Mouse (Mus musculus): ENCODE data around the gene Nav2. TPM values are rescaled to one million over a fixed set of nuclear protein-coding genes. Genes with fewer than 3 reads are reported as not detected.
A peak's percentile ranks its signal among the peaks of the same experiment; 100 is the strongest.

Gene Nav2
- polyA plus RNA-seq, 1 experiment from 2014 or later, result 18.2 TPM

GRCm38 (mm10) chr7:49485292-49485847 is 576.9 kb downstream of the Nav2 start:
- 53% methylated on average over 9 of the region's 9 CpGs for WGBS
- Histone ChIP-seq H3K27ac (ENCODE audit: low read length) (no peak overlapping the region), H3K4me2 (ENCODE audit: low read depth, low read length) (no peak overlapping the region)

GRCm38 (mm10) chr7:49487347-49487746 is 578.8 kb downstream of the Nav2 start:
- 68% methylated on average over 2 of the region's 2 CpGs for WGBS
- no peaks in the 10 kb centered on the region for H3K27me3 ChIP-seq (ENCODE audit: control insufficient read depth, insufficient read depth, low read length)

More at GRCm38 (mm10) chr7:49485292-49485847, 576.9 kb downstream of the Nav2 start:
- no peaks in the 10 kb centered on the region for H3K9me3 ChIP-seq (replicated peaks; ENCODE audit: control insufficient read depth, low read length)
- ATAC-seq (ENCODE audit: insufficient read depth, low FRiP score), result no peak
- H3K4me1 ChIP-seq (ENCODE audit: control insufficient read depth, insufficient read depth, low read length), result peaks cover 23% of the 10 kb centered on the region
- no peak overlapping the region for H3K4me3 ChIP-seq (replicated peaks; ENCODE audit: low read length)
- H3K36me3 ChIP-seq (ENCODE audit: control insufficient read depth, insufficient read depth, low read length), result no peaks in the 10 kb centered on the region
- H3K9ac ChIP-seq (ENCODE audit: low read length), result no peak overlapping the region
- H3K27me3 ChIP-seq (ENCODE audit: control insufficient read depth, insufficient read depth, low read length), result no peaks in the 10 kb centered on the region

DNA sequence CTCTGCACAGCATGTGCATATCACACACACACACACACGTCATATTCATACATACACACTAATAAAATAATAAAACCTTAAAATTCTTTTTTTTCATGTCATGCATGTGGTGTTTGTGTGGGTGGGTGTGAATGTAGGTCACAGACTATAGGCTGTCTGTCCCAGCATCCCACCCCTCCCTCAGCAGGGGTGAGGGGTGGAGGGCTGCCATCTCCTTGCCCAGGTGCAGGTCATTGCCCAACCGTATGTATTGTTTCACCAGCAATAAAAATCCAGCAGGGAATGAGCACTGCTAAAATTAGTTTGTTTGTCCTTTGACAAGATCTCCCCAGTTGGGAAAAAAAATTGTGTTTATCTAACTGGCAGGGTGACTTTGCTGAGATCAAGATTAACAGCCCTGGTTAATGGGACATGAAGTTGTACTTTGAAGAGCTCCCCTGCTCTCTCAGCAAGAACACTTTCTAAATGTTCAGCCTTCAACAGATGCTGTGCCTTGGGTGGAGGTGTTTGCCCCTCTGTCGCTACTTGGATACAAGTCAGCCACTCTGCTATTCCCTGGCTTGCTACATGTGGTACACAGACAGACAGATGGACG is 580.1 kb downstream of the Nav2 start:
- Histone ChIP-seq H3K9ac (ENCODE audit: low read length) (no peak overlapping the region), H3K27ac (ENCODE audit: low read length) (no peak overlapping the region), H3K4me2 (ENCODE audit: low read depth, low read length) (no peak overlapping the region), H3K36me3 (ENCODE audit: control insufficient read depth, insufficient read depth, low read length) (no peaks in the 10 kb centered on the region), H3K4me3 (replicated peaks; ENCODE audit: low read length) (no peak overlapping the region), H3K9me3 (replicated peaks; ENCODE audit: control insufficient read depth, low read length) (no peaks in the 10 kb centered on the region), H3K27me3 (ENCODE audit: control insufficient read depth, insufficient read depth, low read length) (no peaks in the 10 kb centered on the region), H3K4me1 (ENCODE audit: control insufficient read depth, insufficient read depth, low read length) (peaks cover 23% of the 10 kb centered on the region)
- 54% methylated on average over 4 of the region's 4 CpGs for WGBS
- no peak for ATAC-seq (ENCODE audit: insufficient read depth, low FRiP score)

More at GRCm38 (mm10) chr7:49487347-49487746, 578.8 kb downstream of the Nav2 start:
- Histone ChIP-seq H3K9me3 (replicated peaks; ENCODE audit: control insufficient read depth, low read length) (no peaks in the 10 kb centered on the region), H3K4me1 (ENCODE audit: control insufficient read depth, insufficient read depth, low read length) (peaks cover 23% of the 10 kb centered on the region), H3K36me3 (ENCODE audit: control insufficient read depth, insufficient read depth, low read length) (no peaks in the 10 kb centered on the region), H3K27ac (ENCODE audit: low read length) (no peak overlapping the region), H3K9ac (ENCODE audit: low read length) (no peak overlapping the region), H3K4me3 (replicated peaks; ENCODE audit: low read length) (no peak overlapping the region), H3K4me2 (ENCODE audit: low read depth, low read length) (no peak overlapping the region)
- ATAC-seq (ENCODE audit: insufficient read depth, low FRiP score), result no peak

DNA sequence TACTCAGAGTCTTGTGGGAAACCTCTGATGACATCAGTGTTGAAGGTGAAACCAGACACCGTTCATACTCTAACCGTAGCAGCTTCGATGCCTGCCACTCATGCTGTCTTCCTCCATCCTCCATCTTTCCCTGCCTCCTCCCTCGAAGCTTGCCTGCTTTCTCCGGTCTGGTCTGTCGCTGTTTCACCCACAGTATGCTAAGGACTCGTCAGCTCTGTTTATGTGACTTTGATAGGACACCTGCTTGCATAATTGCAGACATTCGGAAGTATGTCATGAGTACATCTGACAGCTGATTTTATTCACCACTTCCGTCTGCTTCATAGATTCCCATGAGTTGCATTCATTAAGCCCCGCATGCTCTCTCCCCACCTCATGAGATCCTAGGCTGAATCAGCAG is 582.3 kb downstream of the Nav2 start:
- peaks cover 13% of the 10 kb centered on the region for H3K4me1 ChIP-seq (ENCODE audit: control insufficient read depth, insufficient read depth, low read length)
- H3K9ac ChIP-seq (ENCODE audit: low read length), result no peak overlapping the region
- H3K27ac ChIP-seq (ENCODE audit: low read length), result no peak overlapping the region
- no peak overlapping the region for H3K4me2 ChIP-seq (ENCODE audit: low read depth, low read length)
- 73% methylated on average over 10 of the region's 10 CpGs for WGBS
- no peaks in the 10 kb centered on the region for H3K9me3 ChIP-seq (replicated peaks; ENCODE audit: control insufficient read depth, low read length)
- H3K36me3 ChIP-seq (ENCODE audit: control insufficient read depth, insufficient read depth, low read length), result no peaks in the 10 kb centered on the region
- no peak overlapping the region for H3K4me3 ChIP-seq (replicated peaks; ENCODE audit: low read length)
- no peak for ATAC-seq (ENCODE audit: insufficient read depth, low FRiP score)
- no peaks in the 10 kb centered on the region for H3K27me3 ChIP-seq (ENCODE audit: control insufficient read depth, insufficient read depth, low read length)

DNA sequence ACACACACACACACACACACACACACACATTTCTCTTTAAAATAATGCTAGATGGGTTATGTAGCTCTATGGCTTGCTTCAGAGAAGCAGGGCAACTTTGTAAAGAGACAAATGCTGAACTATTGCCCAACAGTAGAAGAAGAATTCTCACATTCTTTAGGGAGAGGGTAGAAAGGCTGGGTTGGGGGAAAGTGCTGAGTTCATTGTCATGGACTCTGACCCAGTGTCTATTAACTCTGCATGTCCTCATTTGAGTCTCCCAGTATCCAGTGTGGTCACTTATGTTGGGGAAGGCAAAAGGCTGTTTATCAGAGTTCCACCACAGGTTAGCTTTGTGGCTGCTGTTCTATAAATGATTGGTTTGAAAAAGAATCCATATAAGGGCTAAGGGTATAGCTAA is 584.1 kb downstream of the Nav2 start:
- ATAC-seq (ENCODE audit: insufficient read depth, low FRiP score), result no peak
- Histone ChIP-seq H3K4me3 (replicated peaks; ENCODE audit: low read length) (no peak overlapping the region), H3K9ac (ENCODE audit: low read length) (no peak overlapping the region), H3K4me2 (ENCODE audit: low read depth, low read length) (no peak overlapping the region), H3K36me3 (ENCODE audit: control insufficient read depth, insufficient read depth, low read length) (no peaks in the 10 kb centered on the region), H3K9me3 (replicated peaks; ENCODE audit: control insufficient read depth, low read length) (no peaks in the 10 kb centered on the region), H3K27ac (ENCODE audit: low read length) (no peak overlapping the region), H3K27me3 (ENCODE audit: control insufficient read depth, insufficient read depth, low read length) (no peaks in the 10 kb centered on the region), H3K4me1 (ENCODE audit: control insufficient read depth, insufficient read depth, low read length) (peaks cover 21% of the 10 kb centered on the region)

DNA sequence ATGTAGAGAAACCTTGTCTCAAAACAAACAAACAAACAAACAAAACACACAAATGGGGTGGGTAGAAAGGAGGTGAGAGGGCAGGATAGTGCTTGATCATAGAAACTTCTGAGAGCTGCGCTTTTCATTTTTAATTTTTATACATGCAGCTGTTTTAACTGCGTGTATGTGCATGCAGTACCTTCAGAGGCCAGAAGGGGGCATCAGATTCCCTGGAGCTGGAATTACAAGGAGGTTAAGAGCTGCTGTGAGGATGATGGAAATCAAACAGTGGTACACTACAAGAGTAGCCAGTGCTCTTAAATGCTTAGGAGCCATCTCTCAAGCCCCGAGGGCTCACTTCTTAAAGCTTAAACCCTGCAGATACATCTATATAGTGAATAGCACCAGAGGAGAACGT is 584.7 kb downstream of the Nav2 start:
- no peaks in the 10 kb centered on the region for H3K36me3 ChIP-seq (ENCODE audit: control insufficient read depth, insufficient read depth, low read length)
- H3K9ac ChIP-seq (ENCODE audit: low read length), result no peak overlapping the region
- H3K27me3 ChIP-seq (ENCODE audit: control insufficient read depth, insufficient read depth, low read length), result no peaks in the 10 kb centered on the region
- no peak for ATAC-seq (ENCODE audit: insufficient read depth, low FRiP score)
- H3K4me3 ChIP-seq (replicated peaks; ENCODE audit: low read length), result no peak overlapping the region
- H3K9me3 ChIP-seq (replicated peaks; ENCODE audit: control insufficient read depth, low read length), result no peaks in the 10 kb centered on the region
- H3K4me1 ChIP-seq (ENCODE audit: control insufficient read depth, insufficient read depth, low read length), result peaks cover 19% of the 10 kb centered on the region
- H3K4me2 ChIP-seq (ENCODE audit: low read depth, low read length), result no peak overlapping the region
- WGBS, result 88% methylated on average over 4 of the region's 4 CpGs
- H3K27ac ChIP-seq (ENCODE audit: low read length), result no peak overlapping the region

DNA sequence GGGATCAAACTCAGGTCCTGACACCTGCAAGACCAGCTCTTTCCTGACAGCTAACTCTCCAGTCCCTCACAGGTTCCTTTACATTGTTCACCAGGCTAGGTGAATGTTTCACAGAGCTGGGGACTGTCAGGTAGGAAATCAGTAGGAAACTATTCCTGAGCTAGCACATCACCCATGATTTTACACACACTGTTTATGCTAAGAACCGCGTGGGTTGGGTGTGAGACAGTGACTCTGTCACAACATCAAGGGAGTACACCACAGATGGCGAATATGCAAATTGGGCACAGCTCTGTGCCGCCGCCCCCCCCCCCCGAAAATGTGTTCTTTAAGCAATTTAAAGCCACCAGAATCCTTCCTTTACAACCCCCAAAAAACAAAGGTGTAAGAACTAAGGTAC is 586.1 kb downstream of the Nav2 start:
- no peak overlapping the region for H3K27ac ChIP-seq (ENCODE audit: low read length)
- H3K9ac ChIP-seq (ENCODE audit: low read length), result no peak overlapping the region
- ATAC-seq (ENCODE audit: insufficient read depth, low FRiP score), result no peak
- no peak overlapping the region for H3K4me2 ChIP-seq (ENCODE audit: low read depth, low read length)
- no peaks in the 10 kb centered on the region for H3K9me3 ChIP-seq (replicated peaks; ENCODE audit: control insufficient read depth, low read length)
- H3K27me3 ChIP-seq (ENCODE audit: control insufficient read depth, insufficient read depth, low read length), result no peaks in the 10 kb centered on the region
- 78% methylated on average over 6 of the region's 6 CpGs for WGBS
- peaks cover 13% of the 10 kb centered on the region; the same call in 1 of the 2 replicates for H3K4me1 ChIP-seq (ENCODE audit: control insufficient read depth, insufficient read depth, low read length)
- no peak overlapping the region for H3K4me3 ChIP-seq (replicated peaks; ENCODE audit: low read length)
- H3K36me3 ChIP-seq (ENCODE audit: control insufficient read depth, insufficient read depth, low read length), result no peaks in the 10 kb centered on the region

GRCm38 (mm10) chr7:49496111-49496510 is 587.6 kb downstream of the Nav2 start:
- no peak overlapping the region; the same call in 1 of the 2 replicates for H3K9ac ChIP-seq (ENCODE audit: low read length)
- H3K9me3 ChIP-seq (replicated peaks; ENCODE audit: control insufficient read depth, low read length), result no peaks in the 10 kb centered on the region
- H3K4me1 ChIP-seq (ENCODE audit: control insufficient read depth, insufficient read depth, low read length), result peaks cover 13% of the 10 kb centered on the region; the same call in 1 of the 2 replicates
- peak overlapping the region; percentile 51 for H3K27ac ChIP-seq (ENCODE audit: low read length)
- H3K27me3 ChIP-seq (ENCODE audit: control insufficient read depth, insufficient read depth, low read length), result no peaks in the 10 kb centered on the region
- 43% methylated on average over 11 of the region's 11 CpGs for WGBS
- no peaks in the 10 kb centered on the region for H3K36me3 ChIP-seq (ENCODE audit: control insufficient read depth, insufficient read depth, low read length)
- no peak overlapping the region for H3K4me3 ChIP-seq (replicated peaks; ENCODE audit: low read length)
- ATAC-seq (ENCODE audit: insufficient read depth, low FRiP score), result peak; percentile 27; the same call in 1 of the 2 replicates
- 0 out of 2 replicates have a peak overlapping the region, but pooled peaks have one; percentile 7 for H3K4me2 ChIP-seq (ENCODE audit: low read depth, low read length)

GRCm38 (mm10) chr7:49496766-49497425 is 588.4 kb downstream of the Nav2 start:
- H3K4me2 ChIP-seq (ENCODE audit: low read depth, low read length), result peak overlapping the region; percentile 11; the same call in 1 of the 2 replicates
- no peak overlapping the region for H3K9ac ChIP-seq (ENCODE audit: low read length)
- peak; percentile 55; the same call in 1 of the 2 replicates for ATAC-seq (ENCODE audit: insufficient read depth, low FRiP score)
- H3K27ac ChIP-seq (ENCODE audit: low read length), result peak overlapping the region; percentile 51; the same call in 1 of the 2 replicates
- 24% methylated on average over 13 of the region's 13 CpGs for whole genome bisulfite sequencing
- no peaks in the 10 kb centered on the region for H3K9me3 ChIP-seq (replicated peaks; ENCODE audit: control insufficient read depth, low read length)
- no peaks in the 10 kb centered on the region for H3K27me3 ChIP-seq (ENCODE audit: control insufficient read depth, insufficient read depth, low read length)
- no peak overlapping the region for H3K4me3 ChIP-seq (replicated peaks; ENCODE audit: low read length)
- no peaks in the 10 kb centered on the region for H3K36me3 ChIP-seq (ENCODE audit: control insufficient read depth, insufficient read depth, low read length)
- peaks cover 13% of the 10 kb centered on the region; the same call in 1 of the 2 replicates for H3K4me1 ChIP-seq (ENCODE audit: control insufficient read depth, insufficient read depth, low read length)
